Comparison of ENCODE assay signal across 9 mouse cellular contexts in genomic region chr9:114775272-114775671, GRCm38 (mm10). TPM values are rescaled to one million over a fixed set of nuclear protein-coding genes. Genes with fewer than 3 reads are reported as not detected.
DNase-seq lines count a peak whose midpoint lies in the region; ATAC-seq lines count a peak whose summit lies in the region.
"Had no signal": no experiment of that assay in that cellular context is flagged by ENCODE, and none has a peak within 500 bp of the region (broad histone marks: within the 10 kb centered on the region; RNA-seq: fewer than 3 reads in every experiment).

No protein-coding gene starts in this region.

- peak; percentile 69 to 71 for DNase-seq in right cerebral cortex, postnatal 10 days (ENCODE audit: low spot score in 2 of 2)
- DNase-seq in right cerebral cortex, adult 2 months (ENCODE audit: low spot score in 2 of 2), result no peak
- DNase-seq in heart, adult 11 months, result peak; percentile 97
- DNase-seq in urinary bladder, postnatal 25 days (ENCODE audit: low spot score), result no peak
- DNase-seq in left cerebral cortex, adult 8-10 months (ENCODE audit: low spot score in 2 of 2), result no peak

- H3K4me2 ChIP-seq in forebrain, embryonic 13.5 days, result no peak overlapping the region
- no peak overlapping the region for H3K4me2 ChIP-seq in forebrain, embryonic 15.5 days (replicated peaks)
- no peak overlapping the region for H3K4me2 ChIP-seq in limb, embryonic 13.5 days (replicated peaks)
- H3K4me2 ChIP-seq: lung, embryonic 15.5 days had no signal

- no peak overlapping the region for H3K4me3 ChIP-seq in forebrain, embryonic 13.5 days
- no peak overlapping the region for H3K4me3 ChIP-seq in forebrain, embryonic 15.5 days
- no peak overlapping the region for H3K4me3 ChIP-seq in limb, embryonic 13.5 days
- H3K4me3 ChIP-seq: lung, embryonic 15.5 days had no signal

- WGBS in forebrain, embryonic 13.5 days, result 74% methylated on average over 4 of the region's 4 CpGs
- WGBS in forebrain, embryonic 15.5 days, result 66% methylated on average over 4 of the region's 4 CpGs
- whole genome bisulfite sequencing in limb, embryonic 13.5 days, result 58% methylated on average over 4 of the region's 4 CpGs

- H3K27ac ChIP-seq in forebrain, embryonic 13.5 days, result no peak overlapping the region
- H3K27ac ChIP-seq in forebrain, embryonic 15.5 days (replicated peaks), result no peak overlapping the region
- peak overlapping the region; percentile 22; the same call in 1 of the 2 replicates for H3K27ac ChIP-seq in limb, embryonic 13.5 days
- H3K27ac ChIP-seq: lung, embryonic 15.5 days had no signal

- peak overlapping the region; percentile 6; the same call in 1 of the 2 replicates for H3K9ac ChIP-seq in forebrain, embryonic 13.5 days
- H3K9ac ChIP-seq in forebrain, embryonic 15.5 days (replicated peaks), result no peak overlapping the region
- peak overlapping the region; percentile 43; the same call in 1 of the 2 replicates for H3K9ac ChIP-seq in limb, embryonic 13.5 days
- H3K9ac ChIP-seq: lung, embryonic 15.5 days had no signal

- peaks cover 9% of the 10 kb centered on the region; the same call in 1 of the 2 replicates for H3K4me1 ChIP-seq in forebrain, embryonic 13.5 days
- peaks cover 5% of the 10 kb centered on the region for H3K4me1 ChIP-seq in forebrain, embryonic 15.5 days
- peaks cover 30% of the 10 kb centered on the region for H3K4me1 ChIP-seq in limb, embryonic 13.5 days

- H3K27me3 ChIP-seq in forebrain, embryonic 13.5 days, result 0 out of 2 replicates have a peak, but pooled peaks cover 4% of the 10 kb centered on the region
- no peaks in the 10 kb centered on the region for H3K27me3 ChIP-seq in forebrain, embryonic 15.5 days
- H3K27me3 ChIP-seq in limb, embryonic 13.5 days, result no peaks in the 10 kb centered on the region
- H3K27me3 ChIP-seq: lung, embryonic 15.5 days had no signal

- H3K9me3 ChIP-seq in forebrain, embryonic 13.5 days (replicated peaks), result no peaks in the 10 kb centered on the region
- no peaks in the 10 kb centered on the region for H3K9me3 ChIP-seq in forebrain, embryonic 15.5 days
- peaks cover 8% of the 10 kb centered on the region for H3K9me3 ChIP-seq in limb, embryonic 13.5 days
- H3K9me3 ChIP-seq: lung, embryonic 15.5 days had no signal

- peaks cover 7% of the 10 kb centered on the region; the same call in 1 of the 2 replicates for H3K36me3 ChIP-seq in forebrain, embryonic 13.5 days (ENCODE audit: poor library complexity, severe bottlenecking)
- no peaks in the 10 kb centered on the region for H3K36me3 ChIP-seq in forebrain, embryonic 15.5 days
- H3K36me3 ChIP-seq in limb, embryonic 13.5 days, result peaks cover 25% of the 10 kb centered on the region

- ATAC-seq in forebrain, embryonic 13.5 days, result peak; percentile 44; the same call in 1 of the 2 replicates
- no peak for ATAC-seq in forebrain, embryonic 15.5 days (replicated peaks)
- ATAC-seq in limb, embryonic 13.5 days (ENCODE audit: low FRiP score, low read depth), result no peak

RNA-seq across cellular contexts. Expression of gene Cmtm7, which starts 6.4 kb away (rescaled TPM):
- 25.7 and 28.5 TPM in 2 replicates for polyA plus RNA-seq in forebrain, embryonic 13.5 days (2015; fragmentation: Nextera tagmentation; extraction: Ambion mirVana)
- 15.2 and 18.1 TPM in 2 replicates for polyA plus RNA-seq in forebrain, embryonic 15.5 days (2015; fragmentation: Nextera tagmentation; extraction: Ambion mirVana)
- polyA plus RNA-seq in limb, embryonic 13.5 days (2015; fragmentation: Nextera tagmentation; extraction: Ambion mirVana), result 110 and 115 TPM in 2 replicates
- total RNA-seq in left cerebral cortex, adult 8-10 months (2022), result 1 to 10 TPM; 2.7 to 6.4 (median 4.9) TPM

RNA-seq across cellular contexts. Expression of gene Cmtm6, which starts 44.4 kb away (rescaled TPM):
- 23.3 and 23.6 TPM in 2 replicates for polyA plus RNA-seq in forebrain, embryonic 13.5 days (2015; fragmentation: Nextera tagmentation; extraction: Ambion mirVana)
- polyA plus RNA-seq in forebrain, embryonic 15.5 days (2015; fragmentation: Nextera tagmentation; extraction: Ambion mirVana), result 24.7 and 26.5 TPM in 2 replicates
- polyA plus RNA-seq in limb, embryonic 13.5 days (2015; fragmentation: Nextera tagmentation; extraction: Ambion mirVana), result 28.9 and 32.0 TPM in 2 replicates
- total RNA-seq in left cerebral cortex, adult 8-10 months (2022), result 10 to 100 TPM; 20.0 to 25.7 (median 22.9) TPM

Comparison
In these comparisons a context has a peak if more than half of its experiments do, and no peak if none do; other contexts are left out.
1. DNase-seq: peak in right cerebral cortex, postnatal 10 days (2 of 2) and heart, adult 11 months (single experiment); none in right cerebral cortex, adult 2 months (0 of 2), urinary bladder, postnatal 25 days (single experiment) and left cerebral cortex, adult 8-10 months (0 of 2).